Mouse (Mus musculus): Measurements from ENCODE around the gene Rxfp2. TPM values are rescaled to one million over a fixed set of nuclear protein-coding genes. Genes with fewer than 3 reads are reported as not detected.

Rxfp2 gene
- 1.2 and 1.5 TPM in 2 replicates for polyA plus RNA-seq (2012; rRNA removed)

GRCm38 (mm10) chr5:150018656-150019055 is at the start of gene Rxfp2:
Gene Rxfp2 (plus strand): TSS chr5:150018675.

DNA sequence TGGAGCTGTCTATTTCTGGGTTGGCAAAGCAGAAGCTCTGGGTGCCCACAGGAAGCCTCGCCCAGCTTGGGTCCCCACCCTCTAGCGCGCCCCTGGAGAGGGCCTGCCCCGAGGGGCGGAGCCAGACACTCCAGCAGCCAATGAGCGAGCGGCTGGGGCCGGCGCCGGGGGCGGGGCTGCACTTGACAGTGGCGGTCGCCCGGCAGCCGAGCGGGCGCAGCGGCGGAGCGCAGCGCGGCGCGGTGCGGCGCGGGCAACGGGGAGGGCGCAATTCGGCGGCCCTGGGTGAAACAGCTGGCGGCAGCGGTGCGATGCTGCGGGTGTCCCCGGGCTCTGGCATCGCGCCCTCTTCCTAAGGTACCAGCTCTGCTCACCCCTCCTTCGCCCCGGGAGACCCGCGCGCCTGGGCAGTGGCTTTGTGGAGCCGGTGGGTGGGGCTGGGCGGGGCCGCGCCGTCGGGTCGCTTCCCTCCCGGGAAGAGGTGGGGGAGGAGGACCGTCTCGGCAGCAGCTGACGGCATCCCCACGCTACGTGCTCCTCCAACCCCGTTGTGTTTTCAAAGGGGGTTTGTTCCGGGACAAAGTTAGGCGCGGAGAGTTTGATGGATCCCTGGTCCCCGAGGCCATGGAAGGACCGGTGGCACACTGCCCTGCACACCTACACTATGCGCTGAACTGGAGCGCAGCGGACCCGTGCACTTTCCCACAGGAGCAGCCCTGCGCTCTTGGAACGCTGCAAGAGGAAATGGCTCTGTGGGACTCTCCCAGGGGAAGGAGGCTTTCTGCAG is 100.2 kb downstream of the Rxfp2 start, which contains the start of gene Fry:
Gene Fry, plus strand, starts transcription at position 191 of the 787 bp plus-strand sequence.

Other genes starting within 250 kb of the Rxfp2 start
- 58.7 and 62.0 TPM in 2 replicates for gene Fry, start 100.0 kb downstream of the Rxfp2 start, polyA plus RNA-seq (2012; rRNA removed)